In the genomic region with DNA sequence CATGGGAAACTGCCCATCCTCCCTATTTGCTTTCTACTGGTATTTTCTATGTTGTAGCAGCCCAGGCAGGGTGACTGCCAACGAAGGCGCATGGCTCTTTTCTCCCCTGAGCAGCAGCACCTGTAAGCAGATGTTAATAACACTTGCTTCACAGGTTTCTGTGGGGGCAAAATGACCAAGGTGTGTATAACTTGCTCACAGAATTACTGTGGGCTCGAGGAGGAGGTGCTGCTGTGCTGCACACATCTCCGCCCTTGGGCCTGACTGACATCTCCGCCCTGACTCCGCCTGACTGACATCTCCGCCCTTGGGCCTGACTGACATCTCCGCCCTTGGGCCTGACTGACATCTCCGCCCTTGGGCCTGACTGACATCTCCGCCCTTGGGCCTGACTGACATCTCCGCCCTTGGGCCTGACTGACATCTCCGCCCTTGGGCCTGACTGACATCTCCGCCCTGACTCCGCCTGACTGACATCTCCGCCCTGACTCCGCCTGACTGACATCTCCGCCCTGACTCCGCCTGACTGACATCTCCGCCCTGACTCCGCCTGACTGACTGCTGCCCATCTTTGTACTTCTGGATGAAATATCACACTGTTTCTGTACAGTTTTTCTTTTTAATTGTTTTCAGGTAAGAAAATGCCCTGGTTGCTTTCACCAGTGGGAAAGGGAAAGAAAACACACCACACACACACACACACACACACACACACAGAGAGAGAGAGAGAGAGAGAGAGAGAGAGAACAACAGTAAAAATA, we compare ENCODE assay signal across 13 mouse cellular contexts. TPM values are rescaled to one million over a fixed set of nuclear protein-coding genes. Genes with fewer than 3 reads are reported as not detected.
DNase-seq lines count a peak whose midpoint lies in the region; ATAC-seq and TF ChIP-seq lines count a peak whose summit lies in the region.
"Not testable (repeated sequence)": the region's sequence is repeated elsewhere in the genome, so short reads cannot be mapped to it uniquely, and the experiment has no call there.
"Had no signal": no experiment of that assay in that cellular context is flagged by ENCODE, and none has a peak within 500 bp of the region (broad histone marks: within the 10 kb centered on the region; RNA-seq: fewer than 3 reads in every experiment).

No protein-coding gene starts in this region.

- DNase-seq in 416B (ENCODE audit: low read depth): peak; percentile 59
- not testable (repeated sequence) for DNase-seq in liver, embryonic 11.5 days (ENCODE audit: low spot score)
- peak; percentile 33 for DNase-seq in liver, postnatal 0 days
- DNase-seq in stomach, postnatal 0 days (ENCODE audit: low spot score): peak; percentile 29

- not testable (repeated sequence) for H3K36me3 ChIP-seq in heart, embryonic 13.5 days; intestine, embryonic 16.5 days (ENCODE audit: control insufficient read depth, insufficient read depth, low read length); liver, embryonic 11.5 days (ENCODE audit: control insufficient read depth, insufficient read depth, low read length); liver, postnatal 0 days (replicated peaks; ENCODE audit: insufficient read depth, low read length); stomach, postnatal 0 days (ENCODE audit: control insufficient read depth, insufficient read depth, low read length)

- peaks cover 26% of the 10 kb centered on the region for H3K27me3 ChIP-seq in heart, embryonic 13.5 days (replicated peaks)
- not testable (repeated sequence) for H3K27me3 ChIP-seq in intestine, embryonic 16.5 days (replicated peaks; ENCODE audit: control insufficient read depth, insufficient read depth, low read length); liver, embryonic 11.5 days (replicated peaks; ENCODE audit: control insufficient read depth, insufficient read depth, low read length); liver, postnatal 0 days (ENCODE audit: insufficient read depth, low read length); stomach, postnatal 0 days (ENCODE audit: control insufficient read depth, insufficient read depth, low read length)

- TF ChIP-seq EP300 in liver, postnatal 0 days (IDR thresholded peaks at IDR 0.05; ENCODE audit: low read depth); stomach, postnatal 0 days (optimal IDR thresholded peaks at IDR 0.05): not testable (repeated sequence)

- H3K4me1 ChIP-seq in heart, embryonic 13.5 days: peaks cover 15% of the 10 kb centered on the region
- H3K4me1 ChIP-seq in intestine, embryonic 16.5 days (ENCODE audit: control insufficient read depth, insufficient read depth, low read length); liver, embryonic 11.5 days (replicated peaks; ENCODE audit: control insufficient read depth, insufficient read depth, low read length); stomach, postnatal 0 days (replicated peaks; ENCODE audit: control insufficient read depth, insufficient read depth): not testable (repeated sequence)
- peaks cover 15% of the 10 kb centered on the region for H3K4me1 ChIP-seq in liver, postnatal 0 days (ENCODE audit: insufficient read depth)

- H3K4me2 ChIP-seq in heart, embryonic 13.5 days: peak overlapping the region; percentile 46
- H3K4me2 ChIP-seq in intestine, embryonic 16.5 days (ENCODE audit: low read depth, low read length); stomach, postnatal 0 days (replicated peaks; ENCODE audit: low read depth): not testable (repeated sequence)
- peak overlapping the region; percentile 47 for H3K4me2 ChIP-seq in liver, embryonic 11.5 days
- peak overlapping the region; percentile 52 for H3K4me2 ChIP-seq in liver, postnatal 0 days (ENCODE audit: low read depth, low read length)

- not testable (repeated sequence) for H3K4me3 ChIP-seq in heart, embryonic 13.5 days; intestine, embryonic 16.5 days (ENCODE audit: low read length); liver, embryonic 11.5 days (ENCODE audit: low read depth, low read length); liver, postnatal 0 days (ENCODE audit: low read depth, low read length); stomach, postnatal 0 days (ENCODE audit: low read depth, low read length)

- H3K9me3 ChIP-seq in heart, embryonic 13.5 days; intestine, embryonic 16.5 days (ENCODE audit: control insufficient read depth, low read length); liver, embryonic 11.5 days (ENCODE audit: control insufficient read depth, low read length); liver, postnatal 0 days (ENCODE audit: low read length); stomach, postnatal 0 days (ENCODE audit: control insufficient read depth, low read length): not testable (repeated sequence)

- H3K27ac ChIP-seq in heart, embryonic 13.5 days (replicated peaks); intestine, embryonic 16.5 days (ENCODE audit: low read length); liver, embryonic 11.5 days (ENCODE audit: low read depth, low read length); liver, postnatal 0 days (ENCODE audit: low read depth); stomach, postnatal 0 days (replicated peaks): not testable (repeated sequence)

- 23% methylated on average over 20 of the region's 20 CpGs for WGBS in heart, embryonic 13.5 days
- WGBS in intestine, embryonic 16.5 days: 21% methylated on average over 20 of the region's 20 CpGs
- 21% methylated on average over 19 of the region's 20 CpGs for WGBS in liver, embryonic 11.5 days
- WGBS in liver, postnatal 0 days (ENCODE audit: insufficient replicate concordance): 29% methylated on average over 19 of the region's 20 CpGs
- 22% methylated on average over 20 of the region's 20 CpGs for WGBS in stomach, postnatal 0 days

- H3K9ac ChIP-seq in heart, embryonic 13.5 days: peak overlapping the region; percentile 50; the same call in 1 of the 2 replicates
- H3K9ac ChIP-seq in intestine, embryonic 16.5 days (ENCODE audit: low read depth, low read length); liver, embryonic 11.5 days (ENCODE audit: low read depth, low read length); liver, postnatal 0 days (replicated peaks); stomach, postnatal 0 days (ENCODE audit: low read length): not testable (repeated sequence)

- TF ChIP-seq CTCF in liver, postnatal 0 days (IDR thresholded peaks at IDR 0.05; ENCODE audit: low read depth); stomach, postnatal 0 days (IDR thresholded peaks at IDR 0.05; ENCODE audit: low read depth): not testable (repeated sequence)

- peak; percentile 42 for ATAC-seq in activated CD4-positive, CD25-positive, alpha-beta regulatory T cell, adult 4 months
- peak; percentile 83 for ATAC-seq in erythroblast, adult 5-6 weeks (replicated peaks; ENCODE audit: low FRiP score, poor library complexity, severe bottlenecking)
- not testable (repeated sequence) for ATAC-seq in heart, embryonic 13.5 days (ENCODE audit: extremely low read depth, insufficient number of reproducible peaks, low FRiP score, low TSS enrichment); stomach, postnatal 0 days (ENCODE audit: low FRiP score, low TSS enrichment)
- ATAC-seq in intestine, embryonic 16.5 days: peak; percentile 54
- ATAC-seq in liver, embryonic 11.5 days (replicated peaks; ENCODE audit: low FRiP score): peak; percentile 65; the same call in 1 of the 2 replicates
- ATAC-seq in liver, postnatal 0 days: peak; percentile 54; the same call in 1 of the 2 replicates

RNA-seq across cellular contexts. Expression of gene Ppm1j, which starts 18.6 kb away (rescaled TPM):
- polyA plus RNA-seq in activated CD4-positive, CD25-positive, alpha-beta regulatory T cell, adult 4 months (2017; shearing (Covaris generic)): 10 to 100 TPM; 24.1 to 28.0 TPM
- not detected in 2 replicates for total RNA-seq in erythroblast, adult 5-6 weeks (2015; ENCODE audit: low replicate concordance)
- not detected in 2 replicates for total RNA-seq in erythroblast, adult 5-6 weeks (2017; ENCODE audit: low replicate concordance)
- 36.6 and 38.7 TPM in 2 replicates for polyA plus RNA-seq in heart, embryonic 13.5 days (2015; fragmentation: Nextera tagmentation; extraction: Ambion mirVana)
- polyA plus RNA-seq in intestine, embryonic 16.5 days (2015; fragmentation: Nextera tagmentation; extraction: Ambion mirVana): 4.3 and 5.2 TPM in 2 replicates
- polyA plus RNA-seq in liver, embryonic 11.5 days (2014; fragmentation: Nextera tagmentation; extraction: Ambion mirVana): 1.8 and 1.9 TPM in 2 replicates
- 0.30 and 0.31 TPM in 2 replicates for polyA plus RNA-seq in liver, postnatal 0 days (2015; fragmentation: Nextera tagmentation; extraction: Ambion mirVana)
- polyA plus RNA-seq in stomach, postnatal 0 days (2015; fragmentation: Nextera tagmentation; extraction: Ambion mirVana): 2.4 and 2.8 TPM in 2 replicates

RNA-seq across cellular contexts. Expression of gene Fam19a3, which starts 19.4 kb away (rescaled TPM):
- 1 to 10 TPM in 1 of 2 experiments, under 1 TPM in 1; 0.83 to 1.4 TPM for polyA plus RNA-seq in activated CD4-positive, CD25-positive, alpha-beta regulatory T cell, adult 4 months (2017; shearing (Covaris generic))
- not detected in 2 replicates for total RNA-seq in erythroblast, adult 5-6 weeks (2015; ENCODE audit: low replicate concordance)
- not detected in 2 replicates for total RNA-seq in erythroblast, adult 5-6 weeks (2017; ENCODE audit: low replicate concordance)
- polyA plus RNA-seq in heart, embryonic 13.5 days (2015; fragmentation: Nextera tagmentation; extraction: Ambion mirVana): 0.96 and 1.0 TPM in 2 replicates
- polyA plus RNA-seq in intestine, embryonic 16.5 days (2015; fragmentation: Nextera tagmentation; extraction: Ambion mirVana): 0.06 and 0.09 TPM in 2 replicates
- polyA plus RNA-seq in liver, embryonic 11.5 days (2014; fragmentation: Nextera tagmentation; extraction: Ambion mirVana): not detected in 2 replicates
- 0.02 TPM in 1 of 2 replicates, not detected in the other for polyA plus RNA-seq in liver, postnatal 0 days (2015; fragmentation: Nextera tagmentation; extraction: Ambion mirVana)
- 0.17 TPM in 1 of 2 replicates, not detected in the other for polyA plus RNA-seq in stomach, postnatal 0 days (2015; fragmentation: Nextera tagmentation; extraction: Ambion mirVana)
- total RNA-seq: layer of hippocampus, postnatal 36 days; left cerebral cortex, postnatal 10 days; megakaryocyte, adult 5-6 weeks had no signal
- polyA plus RNA-seq: midbrain, embryonic 14.5 days; neural tube, embryonic 12.5 days had no signal

RNA-seq across cellular contexts. Expression of gene Rhoc, which starts 25.9 kb away (rescaled TPM):
- polyA plus RNA-seq in activated CD4-positive, CD25-positive, alpha-beta regulatory T cell, adult 4 months (2017; shearing (Covaris generic)): 1 to 10 TPM; 7.3 to 9.9 TPM
- total RNA-seq in erythroblast, adult 5-6 weeks (2015; ENCODE audit: low replicate concordance): not detected in 2 replicates
- 1.3 and 2.4 TPM in 2 replicates for total RNA-seq in erythroblast, adult 5-6 weeks (2017; ENCODE audit: low replicate concordance)
- polyA plus RNA-seq in heart, embryonic 13.5 days (2015; fragmentation: Nextera tagmentation; extraction: Ambion mirVana): 192 and 225 TPM in 2 replicates
- polyA plus RNA-seq in intestine, embryonic 16.5 days (2015; fragmentation: Nextera tagmentation; extraction: Ambion mirVana): 171 and 184 TPM in 2 replicates
- polyA plus RNA-seq in liver, embryonic 11.5 days (2014; fragmentation: Nextera tagmentation; extraction: Ambion mirVana): 57.3 and 64.9 TPM in 2 replicates
- polyA plus RNA-seq in liver, postnatal 0 days (2015; fragmentation: Nextera tagmentation; extraction: Ambion mirVana): 37.0 and 38.1 TPM in 2 replicates
- polyA plus RNA-seq in stomach, postnatal 0 days (2015; fragmentation: Nextera tagmentation; extraction: Ambion mirVana): 126 and 130 TPM in 2 replicates

RNA-seq across cellular contexts. Expression of gene Mov10, which starts 56.1 kb away (rescaled TPM):
- polyA plus RNA-seq in activated CD4-positive, CD25-positive, alpha-beta regulatory T cell, adult 4 months (2017; shearing (Covaris generic)): 10 to 100 TPM; 16.2 to 34.8 TPM
- 1.7 and 5.4 TPM in 2 replicates for total RNA-seq in erythroblast, adult 5-6 weeks (2015; ENCODE audit: low replicate concordance)
- 2.4 TPM in 1 of 2 replicates, not detected in the other for total RNA-seq in erythroblast, adult 5-6 weeks (2017; ENCODE audit: low replicate concordance)
- polyA plus RNA-seq in heart, embryonic 13.5 days (2015; fragmentation: Nextera tagmentation; extraction: Ambion mirVana): 37.1 and 47.6 TPM in 2 replicates
- polyA plus RNA-seq in intestine, embryonic 16.5 days (2015; fragmentation: Nextera tagmentation; extraction: Ambion mirVana): 139 and 161 TPM in 2 replicates
- 36.0 and 37.7 TPM in 2 replicates for polyA plus RNA-seq in liver, embryonic 11.5 days (2014; fragmentation: Nextera tagmentation; extraction: Ambion mirVana)
- polyA plus RNA-seq in liver, postnatal 0 days (2015; fragmentation: Nextera tagmentation; extraction: Ambion mirVana): 36.1 and 37.3 TPM in 2 replicates
- 28.1 and 30.4 TPM in 2 replicates for polyA plus RNA-seq in stomach, postnatal 0 days (2015; fragmentation: Nextera tagmentation; extraction: Ambion mirVana)
